Mouse (Mus musculus): ENCODE results near the gene Rabggtb. TPM values are rescaled to one million over a fixed set of nuclear protein-coding genes. Genes with fewer than 3 reads are reported as not detected.

Gene Rabggtb
- polyA plus RNA-seq (2015; fragmentation: Nextera tagmentation; extraction: Ambion mirVana), result 50.3 and 56.1 TPM in 2 replicates

- peak within 1 kb of the TSS; percentile 98 for H3K9ac ChIP-seq
- peak; percentile 97 for ATAC-seq (replicated peaks; ENCODE audit: low FRiP score)
- peaks cover 37% of the 10 kb centered on the region for H3K36me3 ChIP-seq
- H3K4me1 ChIP-seq, result peaks cover 49% of the 10 kb centered on the region
- H3K4me2 ChIP-seq, result peak within 1 kb of the TSS; percentile 78
- H3K4me3 ChIP-seq (replicated peaks), result peak within 1 kb of the TSS; percentile 93
- WGBS, result under 1% methylated on average over 59 of the region's 65 CpGs
- no peaks in the 10 kb centered on the region for H3K27me3 ChIP-seq
- no peaks in the 10 kb centered on the region for H3K9me3 ChIP-seq (replicated peaks)
- H3K27ac ChIP-seq, result peak within 1 kb of the TSS; percentile 96
These were observed at the start of gene Rabggtb for GRCm38 (mm10) chr3:153912546-153913509. TSS of gene Rabggtb (minus strand) at chr3:153913009.

DNA sequence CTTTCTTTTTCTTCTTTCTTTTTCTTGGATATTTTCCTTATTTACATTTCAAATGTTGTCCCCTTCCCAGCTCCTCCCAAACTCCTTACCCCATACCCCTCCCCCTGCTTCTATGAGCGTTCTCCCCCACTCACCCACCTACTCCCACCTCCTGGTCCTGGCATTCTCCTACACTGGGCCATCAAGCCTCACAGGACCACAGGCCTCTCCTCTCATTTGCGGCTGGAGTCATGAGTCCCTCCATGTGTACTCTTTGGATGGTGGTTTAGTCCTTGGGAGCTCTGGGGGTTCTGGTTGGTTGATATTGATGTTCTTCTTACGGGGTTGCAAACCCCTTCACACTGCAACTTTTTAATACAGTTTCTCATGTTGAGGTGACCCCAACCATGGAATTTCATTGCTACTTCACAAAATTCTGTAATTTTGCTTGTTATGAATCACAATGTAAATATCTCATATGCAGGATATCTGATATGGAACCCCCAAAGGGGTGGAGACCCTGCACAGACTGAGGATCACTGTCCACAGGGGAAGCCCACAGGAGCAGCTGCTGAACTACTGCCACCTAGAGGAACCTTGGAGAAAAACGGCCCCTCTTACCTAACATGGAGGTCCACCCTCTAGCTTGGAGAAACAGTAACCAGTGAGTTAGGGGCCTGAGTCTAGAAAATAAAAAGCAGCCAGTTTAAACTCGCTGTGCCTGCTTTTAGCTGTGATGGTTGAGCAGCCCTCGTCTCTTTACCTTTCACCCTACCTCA lies 49.0 kb upstream of the Rabggtb start:
- Histone ChIP-seq H3K4me2 (no peak overlapping the region), H3K27ac (no peak overlapping the region), H3K27me3 (no peaks in the 10 kb centered on the region), H3K36me3 (no peaks in the 10 kb centered on the region), H3K9ac (no peak overlapping the region), H3K4me1 (0 out of 2 replicates have a peak, but pooled peaks cover 4% of the 10 kb centered on the region), H3K9me3 (replicated peaks) (no peaks in the 10 kb centered on the region), H3K4me3 (replicated peaks) (no peak overlapping the region)
- 69% methylated on average over 6 of the region's 6 CpGs for WGBS
- ATAC-seq (replicated peaks; ENCODE audit: low FRiP score), result 0 out of 2 replicates have a peak, but pooled peaks have one; percentile 50

DNA sequence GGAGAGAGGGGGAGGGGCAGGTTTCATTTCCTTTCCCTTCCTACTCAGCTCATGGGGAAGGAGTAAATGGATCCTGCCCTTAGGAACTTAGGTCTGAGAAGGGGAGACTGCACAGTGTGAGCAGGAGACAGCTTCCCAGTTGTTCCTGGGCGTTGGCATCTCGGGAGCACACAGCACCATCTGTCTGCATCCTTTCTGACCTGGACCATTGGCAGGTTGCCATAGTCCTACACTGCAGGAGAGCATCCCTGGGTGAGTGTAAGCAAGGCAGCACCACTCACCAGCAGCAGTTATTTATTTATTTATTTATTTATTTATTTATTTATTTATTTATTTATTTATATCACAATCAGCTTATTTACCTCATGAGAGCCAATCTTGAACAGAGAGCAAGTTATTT lies 48.1 kb upstream of the Rabggtb start:
- ATAC-seq (replicated peaks; ENCODE audit: low FRiP score), result no peak
- Histone ChIP-seq H3K27ac (no peak overlapping the region), H3K36me3 (no peaks in the 10 kb centered on the region), H3K4me1 (0 out of 2 replicates have a peak, but pooled peaks cover 4% of the 10 kb centered on the region), H3K27me3 (no peaks in the 10 kb centered on the region), H3K4me2 (no peak overlapping the region), H3K9ac (no peak overlapping the region), H3K4me3 (replicated peaks) (no peak overlapping the region), H3K9me3 (replicated peaks) (no peaks in the 10 kb centered on the region)
- 58% methylated on average over 2 of the region's 2 CpGs for WGBS

DNA sequence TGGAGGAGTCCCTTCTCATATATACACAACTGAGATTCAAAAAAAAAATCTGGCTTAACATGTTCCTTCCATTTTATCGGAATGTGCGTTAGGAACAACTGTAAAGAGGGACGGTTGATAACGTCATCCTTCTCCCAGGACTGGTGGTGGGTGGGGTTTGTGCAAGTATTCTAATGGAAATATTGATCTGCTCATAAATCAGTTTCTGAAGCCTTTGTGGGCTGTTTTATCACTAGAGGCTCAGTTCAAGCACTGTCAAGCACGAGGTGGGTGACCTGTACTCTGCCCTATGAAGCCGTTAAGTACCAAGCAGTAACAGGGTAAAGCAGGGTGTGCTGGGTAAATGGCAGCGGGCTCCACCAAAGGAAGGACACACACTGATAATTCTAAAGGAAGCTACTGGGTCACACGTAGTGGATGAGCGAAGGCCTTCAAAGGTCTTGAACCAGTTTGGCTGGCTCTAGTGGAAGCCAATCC lies 47.0 kb upstream of the Rabggtb start:
- no peak; the same call in 1 of the 2 replicates for ATAC-seq (replicated peaks; ENCODE audit: low FRiP score)
- H3K4me3 ChIP-seq (replicated peaks), result no peak overlapping the region
- no peak overlapping the region for H3K27ac ChIP-seq
- H3K4me1 ChIP-seq, result no peaks in the 10 kb centered on the region
- no peak overlapping the region for H3K4me2 ChIP-seq
- H3K27me3 ChIP-seq, result no peaks in the 10 kb centered on the region
- WGBS, result 76% methylated on average over 9 of the region's 9 CpGs
- H3K36me3 ChIP-seq, result no peaks in the 10 kb centered on the region
- no peaks in the 10 kb centered on the region for H3K9me3 ChIP-seq (replicated peaks)
- H3K9ac ChIP-seq, result no peak overlapping the region

DNA sequence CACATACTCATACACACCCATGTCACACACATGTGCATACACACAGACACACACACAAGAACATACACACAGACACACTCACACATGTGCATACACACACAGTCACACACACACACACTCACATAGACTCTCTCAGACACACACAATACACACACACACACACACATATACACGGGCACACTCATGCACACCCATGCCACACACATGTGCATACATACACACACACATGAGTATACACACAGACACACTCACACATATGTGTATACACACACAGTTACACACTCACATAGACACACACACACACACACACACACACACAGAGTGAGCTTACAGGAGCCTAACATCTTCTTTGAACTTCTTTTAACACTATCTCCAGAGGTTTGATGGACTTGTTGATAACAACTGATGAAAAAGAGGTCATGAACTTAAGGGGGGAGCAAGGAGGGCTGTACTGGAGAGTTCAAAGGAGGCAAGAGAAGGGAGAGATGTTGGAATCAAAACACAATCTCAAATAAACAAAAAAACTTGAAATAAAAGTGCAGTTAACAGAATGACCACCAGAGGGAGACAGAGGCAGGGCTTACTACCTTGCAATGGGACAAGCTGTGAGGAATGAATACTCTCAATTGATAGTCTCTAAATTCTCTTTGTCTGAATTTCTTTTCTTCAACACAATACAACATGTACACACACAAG lies 46.4 kb upstream of the Rabggtb start:
- Histone ChIP-seq H3K4me3 (replicated peaks) (no peak overlapping the region), H3K9me3 (replicated peaks) (no peaks in the 10 kb centered on the region), H3K36me3 (no peaks in the 10 kb centered on the region), H3K4me1 (no peaks in the 10 kb centered on the region), H3K4me2 (no peak overlapping the region), H3K27me3 (no peaks in the 10 kb centered on the region), H3K9ac (no peak overlapping the region), H3K27ac (no peak overlapping the region)
- WGBS, result 100% methylated on average over 1 of the region's 1 CpGs
- ATAC-seq (replicated peaks; ENCODE audit: low FRiP score), result peak; percentile 26; the same call in 1 of the 2 replicates

DNA sequence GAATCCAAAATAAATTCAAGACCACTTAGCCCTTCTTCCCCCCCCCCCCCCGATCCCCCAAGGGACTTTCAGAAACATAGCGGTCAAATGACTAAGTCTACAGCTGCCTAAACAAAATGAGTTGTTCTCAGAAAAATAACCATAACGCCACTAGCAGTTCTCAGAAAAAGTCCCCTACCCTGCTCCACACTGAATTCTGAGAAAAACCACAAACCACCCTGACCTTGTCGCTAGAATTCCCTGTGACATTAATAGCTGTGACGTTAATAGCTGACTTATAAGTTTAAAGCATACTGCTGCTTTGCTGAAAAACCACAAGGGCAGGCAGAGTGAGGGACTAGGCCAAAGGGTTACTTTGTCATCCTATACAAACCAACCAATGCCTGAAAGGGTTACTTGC lies 45.1 kb upstream of the Rabggtb start:
- Histone ChIP-seq H3K4me2 (no peak overlapping the region), H3K27ac (no peak overlapping the region), H3K9ac (no peak overlapping the region), H3K4me1 (no peaks in the 10 kb centered on the region), H3K36me3 (no peaks in the 10 kb centered on the region), H3K27me3 (no peaks in the 10 kb centered on the region), H3K4me3 (replicated peaks) (no peak overlapping the region), H3K9me3 (replicated peaks) (no peaks in the 10 kb centered on the region)
- WGBS, result 88% methylated on average over 5 of the region's 5 CpGs
- no peak for ATAC-seq (replicated peaks; ENCODE audit: low FRiP score)

DNA sequence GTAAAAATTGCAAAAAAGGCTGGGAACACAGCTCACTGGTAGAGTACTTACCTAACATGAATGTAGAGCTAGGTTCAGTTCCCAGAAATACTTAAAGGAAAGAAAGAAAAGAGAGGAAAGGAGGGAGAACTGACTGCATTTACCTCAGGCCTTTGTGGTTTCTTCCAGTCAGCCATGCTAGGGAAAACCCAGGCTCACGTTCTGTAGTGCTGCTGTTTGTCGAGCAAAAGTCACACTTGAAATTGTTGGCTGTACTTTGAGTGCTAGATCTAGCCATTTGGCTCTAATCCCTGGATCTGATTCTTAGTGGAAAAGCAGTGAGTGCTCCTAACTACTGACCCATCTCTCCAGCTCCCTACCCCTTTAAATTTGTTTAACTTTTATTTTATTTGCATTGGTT lies 35.4 kb upstream of the Rabggtb start:
- Histone ChIP-seq H3K4me1 (peaks cover 9% of the 10 kb centered on the region), H3K27ac (no peak overlapping the region), H3K4me3 (replicated peaks) (no peak overlapping the region), H3K27me3 (no peaks in the 10 kb centered on the region), H3K9me3 (replicated peaks) (no peaks in the 10 kb centered on the region), H3K9ac (no peak overlapping the region), H3K36me3 (no peaks in the 10 kb centered on the region), H3K4me2 (no peak overlapping the region)
- WGBS, result 60% methylated on average over 2 of the region's 2 CpGs
- no peak for ATAC-seq (replicated peaks; ENCODE audit: low FRiP score)

- Histone ChIP-seq H3K4me1 (peaks cover 18% of the 10 kb centered on the region), H3K9ac (no peak overlapping the region), H3K9me3 (replicated peaks) (no peaks in the 10 kb centered on the region), H3K27ac (no peak overlapping the region), H3K36me3 (no peaks in the 10 kb centered on the region), H3K27me3 (no peaks in the 10 kb centered on the region), H3K4me2 (no peak overlapping the region), H3K4me3 (replicated peaks) (no peak overlapping the region)
- no peak for ATAC-seq (replicated peaks; ENCODE audit: low FRiP score)
- 79% methylated on average over 4 of the region's 4 CpGs for WGBS
These were observed 34.5 kb upstream of the Rabggtb start for GRCm38 (mm10) chr3:153947271-153947670.

- Histone ChIP-seq H3K4me1 (peaks cover 18% of the 10 kb centered on the region), H3K4me2 (peak within 1 kb of the TSS; percentile 74), H3K9me3 (replicated peaks) (no peaks in the 10 kb centered on the region), H3K27me3 (no peaks in the 10 kb centered on the region), H3K9ac (peak within 1 kb of the TSS; percentile 79), H3K27ac (peak within 1 kb of the TSS; percentile 92), H3K36me3 (peaks cover 22% of the 10 kb centered on the region), H3K4me3 (replicated peaks) (peak within 1 kb of the TSS; percentile 90)
- WGBS, result under 1% methylated on average over 41 of the region's 41 CpGs
- ATAC-seq (replicated peaks; ENCODE audit: low FRiP score), result peak; percentile 98
These were observed 31.7 kb upstream of the Rabggtb start, which contains the start of gene Acadm for GRCm38 (mm10) chr3:153944335-153944990. TSS of gene Acadm (minus strand) at chr3:153944632.

GRCm38 (mm10) chr3:153943901-153944334 lies 31.1 kb upstream of the Rabggtb start:
- Histone ChIP-seq H3K36me3 (peaks cover 27% of the 10 kb centered on the region), H3K4me3 (replicated peaks) (peak overlapping the region; percentile 90), H3K4me2 (peak overlapping the region; percentile 74), H3K27me3 (no peaks in the 10 kb centered on the region), H3K9me3 (replicated peaks) (no peaks in the 10 kb centered on the region), H3K4me1 (peaks cover 18% of the 10 kb centered on the region), H3K27ac (peak overlapping the region; percentile 92), H3K9ac (peak overlapping the region; percentile 79)
- ATAC-seq (replicated peaks; ENCODE audit: low FRiP score), result peak; percentile 75
- WGBS, result under 1% methylated on average over 19 of the region's 19 CpGs

Measured in kidney, embryonic 15.5 days (tissue).